Mouse (Mus musculus) stomach, embryonic 15.5 days (tissue): ENCODE measurements around the gene Fmo1. TPM values are rescaled to one million over a fixed set of nuclear protein-coding genes. Genes with fewer than 3 reads are reported as not detected.

Experiments used
- ATAC-seq: fragments of 200-750 bp; cut with Nextera tagmentation; 2 replicates; pipeline ENCODE4 v1.8.0; 2017; ENCODE audit warnings: low read depth, moderate number of reproducible peaks, moderate TSS enrichment; ENCODE audit not compliant: insufficient read depth, low FRiP score
- H3K27ac ChIP-seq: fragments of 300-500 bp; sonication (generic); 2 replicates; pipeline ENCODE4 v1.5.1; 2015; ENCODE audit warnings: mild to moderate bottlenecking, inconsistent platforms
- H3K27me3 ChIP-seq: fragments of 300-500 bp; sonication (generic); replicated peaks from 2 replicates; pipeline ENCODE4 v1.6.1; 2015; ENCODE audit warnings: inconsistent platforms
- H3K36me3 ChIP-seq: fragments of 300-500 bp; sonication (generic); 2 replicates; pipeline ENCODE4 v1.6.1; 2015; ENCODE audit warnings: inconsistent platforms
- H3K4me1 ChIP-seq: fragments of 300-500 bp; sonication (generic); 2 replicates; pipeline ENCODE4 v1.6.1; 2015; ENCODE audit warnings: inconsistent platforms
- H3K4me2 ChIP-seq: fragments of 300-500 bp; sonication (generic); 2 replicates; pipeline ENCODE4 v1.6.1; 2015; ENCODE audit warnings: mild to moderate bottlenecking, inconsistent platforms
- H3K4me3 ChIP-seq: fragments of 300-500 bp; sonication (generic); replicated peaks from 2 replicates; pipeline ENCODE4 v1.5.1; 2015; ENCODE audit warnings: inconsistent platforms
- H3K9ac ChIP-seq: fragments of 300-500 bp; sonication (generic); 2 replicates; pipeline ENCODE4 v1.6.1; 2015; ENCODE audit warnings: inconsistent platforms
- H3K9me3 ChIP-seq: fragments of 300-500 bp; sonication (generic); 2 replicates; pipeline ENCODE4 v1.6.1; 2016; ENCODE audit warnings: inconsistent platforms
- WGBS: fragments of 180-500 bp; shearing (Covaris S2); methylation state at CpG from one replicate; pipeline ENCODE4 v1.1.7; 2015; 5-methylcytosine and 5-hydroxymethylcytosine counted together
- polyA plus RNA-seq: library from polyadenylated mRNA; unstranded; fragments of >200 nt; fragmentation: Nextera tagmentation; extraction: Ambion mirVana; gene quantifications from 2 replicates; pipeline ENCODE4 v1.2.1, GENCODE M21; 2015

Fmo1 gene
- polyA plus RNA-seq, 1 experiment from 2014 or later = 16.4 TPM

GRCm38 (mm10) chr1:162858748-162859130 lies 7.7 kb downstream of the Fmo1 start:
- 68% methylated on average over 12 of the region's 12 CpGs for WGBS
- no peak for ATAC-seq

DNA sequence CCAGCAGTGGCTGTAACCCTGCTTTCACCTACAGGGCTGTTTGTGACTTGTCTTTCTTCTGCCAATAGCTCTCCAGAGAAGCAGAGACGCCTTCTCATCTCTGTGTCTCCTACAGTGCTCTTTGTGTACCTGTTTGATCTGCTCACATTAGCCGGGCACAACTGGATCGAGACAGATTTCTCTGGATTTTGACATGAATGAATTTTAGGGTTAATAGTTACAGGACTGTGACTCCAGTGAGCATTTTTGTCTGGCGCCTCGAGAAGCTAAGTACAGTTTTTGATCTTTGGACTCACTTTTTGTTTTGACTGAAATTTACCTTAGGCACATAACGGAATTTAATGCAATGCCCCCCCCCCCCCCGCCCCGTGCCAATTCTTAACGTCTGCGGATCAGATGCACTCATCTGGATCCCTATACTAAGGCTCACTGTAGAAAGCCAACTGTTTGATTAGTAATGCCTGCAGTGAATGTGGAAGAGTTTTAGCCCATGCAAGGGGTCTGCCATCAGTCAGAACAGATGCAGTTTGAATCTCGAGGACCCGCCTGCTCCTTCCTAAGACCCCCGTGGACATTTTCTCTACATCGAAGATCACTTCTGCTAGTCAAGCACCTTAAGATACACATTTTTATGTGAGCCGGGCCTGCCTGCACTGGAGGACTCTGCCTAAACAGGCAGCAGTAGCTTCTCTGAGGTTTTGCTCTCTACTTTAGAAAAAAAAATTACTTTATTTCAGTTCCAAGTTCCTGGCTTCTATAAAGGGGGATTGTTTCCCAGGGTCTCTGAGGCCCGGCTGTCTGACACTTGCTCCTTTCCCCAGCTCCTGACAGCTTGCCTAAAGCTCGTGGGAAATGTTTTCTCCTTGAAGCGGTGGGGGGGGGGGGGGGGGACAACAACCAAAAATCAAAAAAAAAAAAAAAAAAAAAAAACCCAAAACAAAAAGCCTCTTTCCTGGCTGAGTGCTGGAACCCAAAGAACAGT lies 8.4 kb downstream of the Fmo1 start:
- Histone ChIP-seq H3K9me3 (no peaks in the 10 kb centered on the region), H3K27ac (peak overlapping the region; percentile 11; the same call in 1 of the 2 replicates), H3K4me2 (peak overlapping the region; percentile 33), H3K4me3 (no peak overlapping the region), H3K27me3 (no peaks in the 10 kb centered on the region), H3K4me1 (peaks cover 8% of the 10 kb centered on the region), H3K9ac (no peak overlapping the region), H3K36me3 (no peaks in the 10 kb centered on the region)
- WGBS = 53% methylated on average over 18 of the region's 18 CpGs
- ATAC-seq = no peak

More at GRCm38 (mm10) chr1:162858748-162859130, 7.7 kb downstream of the Fmo1 start:
- H3K36me3 ChIP-seq = no peaks in the 10 kb centered on the region
- H3K27ac ChIP-seq = peak overlapping the region; percentile 11; the same call in 1 of the 2 replicates
- H3K27me3 ChIP-seq = no peaks in the 10 kb centered on the region
- peak overlapping the region; percentile 33 for H3K4me2 ChIP-seq
- no peak overlapping the region for H3K9ac ChIP-seq
- no peaks in the 10 kb centered on the region for H3K9me3 ChIP-seq
- no peak overlapping the region for H3K4me3 ChIP-seq
- H3K4me1 ChIP-seq = peaks cover 8% of the 10 kb centered on the region

DNA sequence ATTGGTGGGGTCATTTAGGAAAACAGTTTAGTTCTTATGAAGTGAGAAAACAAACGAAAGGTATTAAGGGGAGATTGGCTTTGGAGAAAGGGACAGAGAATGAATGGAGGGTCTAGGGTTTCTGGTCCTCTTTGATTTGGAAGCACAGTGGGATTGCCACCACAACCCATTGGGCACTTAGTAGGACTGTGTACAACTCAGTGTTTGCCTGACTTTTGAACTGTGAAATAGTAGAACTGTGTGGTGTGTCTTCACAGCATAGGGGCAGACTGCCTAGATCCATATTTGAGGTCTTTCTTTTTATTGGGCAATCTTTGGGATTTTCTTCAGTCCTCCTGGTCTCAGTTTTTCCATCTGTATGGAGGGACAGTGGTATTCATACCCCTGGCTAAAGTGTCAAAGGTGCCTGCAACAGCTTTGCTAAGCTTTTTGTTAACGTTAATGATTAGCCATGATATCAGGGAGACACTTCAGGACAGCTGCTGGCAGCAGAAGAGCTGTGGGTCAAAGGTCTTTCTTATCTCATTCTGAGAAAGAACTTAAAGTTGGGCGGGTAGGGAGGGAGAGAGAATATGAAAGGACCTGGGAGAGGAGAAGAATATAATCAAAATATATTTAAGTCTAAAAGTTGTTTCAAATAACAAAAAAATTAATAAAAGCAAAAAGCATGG lies 12.5 kb downstream of the Fmo1 start:
- WGBS = 44% methylated on average over 3 of the region's 3 CpGs
- peak; percentile 34; the same call in 1 of the 2 replicates for ATAC-seq
- H3K4me2 ChIP-seq = no peak overlapping the region

DNA sequence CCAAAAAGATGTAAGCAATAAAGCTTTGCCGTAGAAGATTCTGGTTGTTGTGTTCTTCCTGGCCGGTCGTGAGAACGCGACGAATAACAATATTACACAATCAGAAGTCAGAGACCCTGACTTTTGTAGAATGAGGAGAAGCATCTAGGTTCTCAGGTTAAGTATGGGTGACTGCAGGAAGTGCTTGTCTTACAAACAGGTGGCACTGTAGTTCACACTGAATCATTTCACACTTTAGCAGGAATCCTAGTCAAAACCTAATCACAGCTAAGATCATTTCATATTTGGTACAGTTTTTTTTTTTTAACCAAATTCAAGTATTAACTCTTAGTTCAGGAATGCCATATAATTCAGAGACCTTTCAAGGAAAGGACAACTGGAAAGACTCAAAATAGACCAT lies 18.9 kb downstream of the Fmo1 start:
- ATAC-seq = no peak
- H3K4me3 ChIP-seq = no peak overlapping the region

More for the DNA sequence above, 12.5 kb downstream of the Fmo1 start:
- no peak overlapping the region for H3K9ac ChIP-seq
- 0 out of 2 replicates have a peak, but pooled peaks cover 3% of the 10 kb centered on the region for H3K4me1 ChIP-seq
- H3K4me3 ChIP-seq = no peak overlapping the region
- H3K27me3 ChIP-seq = no peaks in the 10 kb centered on the region
- H3K27ac ChIP-seq = no peak overlapping the region
- H3K36me3 ChIP-seq = no peaks in the 10 kb centered on the region
- no peaks in the 10 kb centered on the region for H3K9me3 ChIP-seq

GRCm38 (mm10) chr1:162840211-162840610 lies 26.2 kb downstream of the Fmo1 start:
- Histone ChIP-seq H3K9me3 (no peaks in the 10 kb centered on the region), H3K4me3 (no peak overlapping the region), H3K27me3 (no peaks in the 10 kb centered on the region), H3K4me1 (no peaks in the 10 kb centered on the region), H3K27ac (no peak overlapping the region), H3K4me2 (no peak overlapping the region), H3K9ac (no peak overlapping the region), H3K36me3 (no peaks in the 10 kb centered on the region)
- ATAC-seq = no peak
- 93% methylated on average over 9 of the region's 9 CpGs for WGBS

More for the DNA sequence above, 18.9 kb downstream of the Fmo1 start:
- Histone ChIP-seq H3K9ac (no peak overlapping the region), H3K9me3 (no peaks in the 10 kb centered on the region), H3K4me2 (no peak overlapping the region), H3K4me1 (no peaks in the 10 kb centered on the region), H3K36me3 (no peaks in the 10 kb centered on the region), H3K27ac (no peak overlapping the region), H3K27me3 (no peaks in the 10 kb centered on the region)
- 94% methylated on average over 6 of the region's 6 CpGs for WGBS

DNA sequence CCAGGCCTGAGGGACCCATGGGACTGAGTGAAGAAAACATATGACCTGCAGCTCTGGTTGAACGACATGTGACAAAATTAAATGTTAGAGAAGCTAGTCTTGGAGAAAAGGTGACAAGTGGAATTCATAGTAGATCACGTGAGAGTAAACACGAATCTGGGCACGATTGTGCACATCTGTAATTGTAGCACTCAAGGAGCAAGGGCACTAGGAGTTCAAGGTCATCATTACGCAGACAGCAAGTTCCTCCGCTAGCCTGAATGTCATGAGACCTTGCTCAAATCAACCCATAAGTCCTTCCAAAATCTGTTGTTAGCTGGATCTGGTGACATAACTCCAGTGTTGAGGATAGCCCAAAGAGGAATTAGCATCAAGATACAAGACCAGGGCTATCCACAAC lies 27.4 kb downstream of the Fmo1 start:
- no peak for ATAC-seq
- no peak overlapping the region for H3K9ac ChIP-seq
- no peaks in the 10 kb centered on the region for H3K9me3 ChIP-seq
- no peak overlapping the region for H3K4me3 ChIP-seq
- no peaks in the 10 kb centered on the region for H3K27me3 ChIP-seq
- no peaks in the 10 kb centered on the region for H3K4me1 ChIP-seq
- no peak overlapping the region for H3K27ac ChIP-seq
- H3K4me2 ChIP-seq = no peak overlapping the region
- no peaks in the 10 kb centered on the region for H3K36me3 ChIP-seq
- WGBS = 83% methylated on average over 6 of the region's 6 CpGs

- WGBS = 75% methylated on average over 5 of the region's 5 CpGs
- Histone ChIP-seq H3K9ac (no peak overlapping the region), H3K9me3 (no peaks in the 10 kb centered on the region), H3K4me1 (no peaks in the 10 kb centered on the region), H3K27me3 (no peaks in the 10 kb centered on the region), H3K4me3 (no peak overlapping the region), H3K27ac (no peak overlapping the region), H3K36me3 (no peaks in the 10 kb centered on the region), H3K4me2 (no peak overlapping the region)
- no peak for ATAC-seq
Measured at GRCm38 (mm10) chr1:162834342-162834741, 32.1 kb downstream of the Fmo1 start.

DNA sequence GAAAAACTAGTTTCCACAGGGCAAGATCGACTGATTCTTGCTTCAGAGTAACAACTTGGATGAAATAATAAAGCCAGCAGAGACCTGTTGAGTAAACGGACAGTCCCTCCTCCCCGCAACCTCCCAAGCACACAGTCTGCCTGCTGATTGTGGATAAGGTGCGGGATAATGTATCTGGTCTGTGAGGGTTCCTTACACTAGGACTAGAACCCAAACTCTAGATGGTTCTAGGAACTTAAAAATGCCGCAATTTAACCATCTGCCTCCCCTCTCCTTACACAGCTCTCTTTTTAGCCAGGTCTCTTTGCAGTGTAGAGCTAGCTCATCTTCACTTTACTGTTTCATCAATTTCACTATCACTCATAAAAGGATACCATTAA lies 33.8 kb downstream of the Fmo1 start:
- no peak overlapping the region for H3K4me3 ChIP-seq
- H3K9me3 ChIP-seq = no peaks in the 10 kb centered on the region
- H3K4me2 ChIP-seq = no peak overlapping the region
- ATAC-seq = no peak
- no peak overlapping the region for H3K27ac ChIP-seq
- H3K27me3 ChIP-seq = no peaks in the 10 kb centered on the region
- 52% methylated on average over 5 of the region's 5 CpGs for WGBS
- no peak overlapping the region for H3K9ac ChIP-seq
- no peaks in the 10 kb centered on the region for H3K4me1 ChIP-seq
- no peaks in the 10 kb centered on the region for H3K36me3 ChIP-seq

DNA sequence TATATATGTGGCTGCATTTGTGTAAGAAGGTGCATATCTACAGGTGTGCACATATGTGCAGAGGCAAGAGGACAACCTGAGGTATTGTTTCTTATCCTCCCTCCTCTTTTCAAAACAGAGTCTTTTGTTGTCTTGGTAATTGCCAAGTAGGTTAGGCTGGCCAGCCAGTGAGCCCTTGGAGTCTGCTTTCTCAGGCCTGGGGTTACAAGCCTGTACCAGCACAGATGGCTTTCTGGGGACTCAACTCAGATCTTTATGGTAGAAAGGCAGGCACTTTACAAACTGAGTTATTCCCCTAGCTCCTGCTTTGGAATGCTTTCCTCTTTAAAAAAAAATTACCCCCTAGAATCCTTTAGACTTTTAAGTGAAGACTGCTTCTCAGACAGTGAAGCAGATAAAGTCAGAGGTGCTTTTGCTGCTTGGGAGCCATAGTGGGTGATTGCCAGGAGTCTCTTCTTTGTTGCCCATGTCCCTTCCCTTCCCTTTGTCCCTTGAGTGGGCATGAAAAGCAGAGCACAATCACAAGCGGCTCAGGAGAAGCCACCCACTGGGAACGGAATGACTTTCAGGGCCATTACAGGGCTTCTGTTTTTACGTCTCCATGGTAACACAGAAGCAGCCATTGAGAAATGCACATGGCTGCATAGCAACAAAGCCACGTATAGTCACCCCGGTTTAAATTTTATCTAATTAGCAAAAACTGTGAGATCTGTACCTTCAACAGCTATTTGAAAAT lies 34.4 kb downstream of the Fmo1 start:
- WGBS = 14% methylated on average over 5 of the region's 5 CpGs
- H3K27me3 ChIP-seq = no peaks in the 10 kb centered on the region
- H3K36me3 ChIP-seq = no peaks in the 10 kb centered on the region
- H3K9ac ChIP-seq = no peak overlapping the region
- no peaks in the 10 kb centered on the region for H3K9me3 ChIP-seq
- H3K4me1 ChIP-seq = no peaks in the 10 kb centered on the region
- no peak overlapping the region for H3K4me2 ChIP-seq
- ATAC-seq = no peak
- H3K4me3 ChIP-seq = no peak overlapping the region
- H3K27ac ChIP-seq = no peak overlapping the region

DNA sequence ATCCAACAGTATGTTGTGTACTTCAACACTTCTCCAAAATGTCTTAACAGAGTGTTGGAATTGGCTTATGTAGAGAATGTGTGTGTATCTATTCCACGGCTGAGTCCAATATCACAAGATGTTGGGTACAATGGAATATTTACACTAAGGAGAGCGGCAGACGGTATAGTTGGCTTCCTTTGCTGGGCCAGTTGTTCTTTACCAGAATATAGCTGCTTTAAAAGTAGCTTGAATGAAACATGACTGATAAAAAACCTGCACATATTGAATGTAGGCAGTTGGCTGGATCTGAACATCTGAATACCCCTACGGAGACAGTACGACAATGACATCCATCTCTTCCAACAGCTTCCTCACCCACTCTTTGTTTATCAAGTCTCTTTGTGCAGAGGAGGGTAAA lies 47.1 kb downstream of the Fmo1 start:
- Histone ChIP-seq H3K4me3 (no peak overlapping the region), H3K36me3 (no peaks in the 10 kb centered on the region), H3K9me3 (no peaks in the 10 kb centered on the region), H3K4me2 (no peak overlapping the region), H3K27me3 (no peaks in the 10 kb centered on the region), H3K4me1 (no peaks in the 10 kb centered on the region), H3K9ac (no peak overlapping the region), H3K27ac (no peak overlapping the region)
- no peak for ATAC-seq
- 88% methylated on average over 5 of the region's 5 CpGs for WGBS

GRCm38 (mm10) chr1:162815381-162816127 lies 50.9 kb downstream of the Fmo1 start:
- Histone ChIP-seq H3K4me2 (no peak overlapping the region), H3K9me3 (no peaks in the 10 kb centered on the region), H3K9ac (no peak overlapping the region), H3K27me3 (no peaks in the 10 kb centered on the region), H3K4me1 (no peaks in the 10 kb centered on the region), H3K4me3 (no peak overlapping the region), H3K36me3 (no peaks in the 10 kb centered on the region), H3K27ac (no peak overlapping the region)
- 73% methylated on average over 10 of the region's 10 CpGs for WGBS
- ATAC-seq = no peak
